Mouse (Mus musculus) lung, adult 2 months (tissue): ENCODE data around the gene Ptprd.

Source experiments
- CTCF ChIP-seq: fragments of 200-500 bp; IDR thresholded peaks from 2 replicates; pipeline ENCODE4 v1.5.1; 2011; ENCODE audit warnings: mild to moderate bottlenecking, low read length, control low read depth; ENCODE audit not compliant: insufficient read depth
- POLR2A ChIP-seq: fragments of 200-500 bp; IDR thresholded peaks from 2 replicates; pipeline ENCODE4 v1.6.1; 2011; ENCODE audit warnings: low read depth, mild to moderate bottlenecking, control low read depth, low read length, borderline replicate concordance; ENCODE audit errors: extremely low read depth

DNA sequence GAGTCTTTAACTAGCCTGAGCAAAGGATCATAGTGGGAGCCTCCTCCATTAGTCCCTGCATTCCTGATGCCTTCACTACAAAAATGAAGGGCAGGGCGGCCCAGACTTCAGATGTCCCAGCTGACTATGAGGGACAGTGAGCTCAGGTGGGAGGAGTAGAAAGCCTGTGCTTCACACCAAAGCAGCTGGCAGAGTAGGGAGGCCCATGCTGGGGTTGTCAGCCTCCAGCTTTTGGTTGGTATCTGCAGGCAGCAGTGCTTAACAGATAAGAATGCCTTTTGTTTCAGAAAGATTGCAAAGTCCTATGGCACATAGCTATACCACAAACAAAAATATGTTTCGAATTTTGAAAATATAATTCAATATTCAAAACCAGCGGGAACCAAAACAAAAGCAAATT, 2237.0 kb downstream of the Ptprd start:
- TF ChIP-seq CTCF (no peak), POLR2A (no peak)
